Mouse (Mus musculus) bone marrow, adult 2 months (tissue): ENCODE results near the gene H2-M10.2.

ENCODE experiments used
- CTCF ChIP-seq: fragments of 200-500 bp; IDR thresholded peaks from 2 replicates; pipeline ENCODE4 v1.5.1; 2011; ENCODE audit warnings: low read length, control low read depth; ENCODE audit not compliant: control insufficient read depth, insufficient read depth
- POLR2A ChIP-seq: fragments of 200-500 bp; IDR thresholded peaks from 2 replicates; pipeline ENCODE4 v1.6.1; 2011; ENCODE audit warnings: low read depth, mild to moderate bottlenecking, control low read depth, low read length, borderline replicate concordance; ENCODE audit not compliant: control insufficient read depth

GRCm38 (mm10) chr17:36264273-36264925 is 21.9 kb downstream of the H2-M10.2 start:
- TF ChIP-seq POLR2A (no peak), CTCF (no peak)
